Mouse (Mus musculus): ENCODE data around the gene 2210017I01Rik. TPM values are rescaled to one million over a fixed set of nuclear protein-coding genes. Genes with fewer than 3 reads are reported as not detected.

2210017I01Rik gene
- polyA plus RNA-seq, 1 experiment from 2014 or later = not detected

Other genes starting within 250 kb of the 2210017I01Rik start
- gene Sprr2f, start 242.3 kb downstream of the 2210017I01Rik start, polyA plus RNA-seq (2015; fragmentation: Nextera tagmentation; extraction: Ambion mirVana) = not detected in 2 replicates
- gene Sprr2h, start 221.8 kb downstream of the 2210017I01Rik start, polyA plus RNA-seq (2015; fragmentation: Nextera tagmentation; extraction: Ambion mirVana) = not detected in 2 replicates
- gene Sprr2i, start 199.5 kb downstream of the 2210017I01Rik start, polyA plus RNA-seq (2015; fragmentation: Nextera tagmentation; extraction: Ambion mirVana) = not detected in 2 replicates
- not detected in 2 replicates for gene Sprr2j-ps, start 189.4 kb downstream of the 2210017I01Rik start, polyA plus RNA-seq (2015; fragmentation: Nextera tagmentation; extraction: Ambion mirVana)
- gene Gm9774, start 178.1 kb downstream of the 2210017I01Rik start, polyA plus RNA-seq (2015; fragmentation: Nextera tagmentation; extraction: Ambion mirVana) = 7.5 and 8.0 TPM in 2 replicates
- gene Sprr2k, start 174.9 kb downstream of the 2210017I01Rik start, polyA plus RNA-seq (2015; fragmentation: Nextera tagmentation; extraction: Ambion mirVana) = not detected in 2 replicates
- gene Sprr1b, start 168.7 kb downstream of the 2210017I01Rik start, polyA plus RNA-seq (2015; fragmentation: Nextera tagmentation; extraction: Ambion mirVana) = not detected in 2 replicates
- 0.20 TPM in 1 of 2 replicates, not detected in the other for gene Sprr3, start 148.8 kb downstream of the 2210017I01Rik start, polyA plus RNA-seq (2015; fragmentation: Nextera tagmentation; extraction: Ambion mirVana)
- gene Sprr1a, start 121.6 kb downstream of the 2210017I01Rik start, polyA plus RNA-seq (2015; fragmentation: Nextera tagmentation; extraction: Ambion mirVana) = 0.82 and 1.2 TPM in 2 replicates
- gene Sprr4, start 107.0 kb downstream of the 2210017I01Rik start, polyA plus RNA-seq (2015; fragmentation: Nextera tagmentation; extraction: Ambion mirVana) = not detected in 2 replicates
- gene 2310046K23Rik, start 73.0 kb downstream of the 2210017I01Rik start, polyA plus RNA-seq (2015; fragmentation: Nextera tagmentation; extraction: Ambion mirVana) = not detected in 2 replicates
- not detected in 2 replicates for gene Ivl, start 33.8 kb downstream of the 2210017I01Rik start, polyA plus RNA-seq (2015; fragmentation: Nextera tagmentation; extraction: Ambion mirVana)
- not detected in 2 replicates for gene Smcp, start 18.5 kb downstream of the 2210017I01Rik start, polyA plus RNA-seq (2015; fragmentation: Nextera tagmentation; extraction: Ambion mirVana)
- gene Lce6a, start 14.2 kb upstream of the 2210017I01Rik start, polyA plus RNA-seq (2015; fragmentation: Nextera tagmentation; extraction: Ambion mirVana) = not detected in 2 replicates
- not detected in 2 replicates for gene Lce1a1, start 40.8 kb upstream of the 2210017I01Rik start, polyA plus RNA-seq (2015; fragmentation: Nextera tagmentation; extraction: Ambion mirVana)
- not detected in 2 replicates for gene Lce1b, start 49.4 kb upstream of the 2210017I01Rik start, polyA plus RNA-seq (2015; fragmentation: Nextera tagmentation; extraction: Ambion mirVana)
- gene Lce1a2, start 62.8 kb upstream of the 2210017I01Rik start, polyA plus RNA-seq (2015; fragmentation: Nextera tagmentation; extraction: Ambion mirVana) = not detected in 2 replicates
- gene Lce1c, start 71.8 kb upstream of the 2210017I01Rik start, polyA plus RNA-seq (2015; fragmentation: Nextera tagmentation; extraction: Ambion mirVana) = not detected in 2 replicates
- gene Lce1d, start 79.7 kb upstream of the 2210017I01Rik start, polyA plus RNA-seq (2015; fragmentation: Nextera tagmentation; extraction: Ambion mirVana) = not detected in 2 replicates
- not detected in 2 replicates for gene Lce1e, start 101.6 kb upstream of the 2210017I01Rik start, polyA plus RNA-seq (2015; fragmentation: Nextera tagmentation; extraction: Ambion mirVana)
- gene Lce1f, start 112.9 kb upstream of the 2210017I01Rik start, polyA plus RNA-seq (2015; fragmentation: Nextera tagmentation; extraction: Ambion mirVana) = not detected in 2 replicates
- not detected in 2 replicates for gene Gm38119, start 131.6 kb upstream of the 2210017I01Rik start, polyA plus RNA-seq (2015; fragmentation: Nextera tagmentation; extraction: Ambion mirVana)
- gene Lce1g, start 144.8 kb upstream of the 2210017I01Rik start, polyA plus RNA-seq (2015; fragmentation: Nextera tagmentation; extraction: Ambion mirVana) = not detected in 2 replicates
- gene Lce1h, start 157.6 kb upstream of the 2210017I01Rik start, polyA plus RNA-seq (2015; fragmentation: Nextera tagmentation; extraction: Ambion mirVana) = not detected in 2 replicates
- gene Lce1i, start 171.4 kb upstream of the 2210017I01Rik start, polyA plus RNA-seq (2015; fragmentation: Nextera tagmentation; extraction: Ambion mirVana) = not detected in 2 replicates
- not detected in 2 replicates for gene Lce1j, start 183.0 kb upstream of the 2210017I01Rik start, polyA plus RNA-seq (2015; fragmentation: Nextera tagmentation; extraction: Ambion mirVana)
- not detected in 2 replicates for gene Lce1k, start 200.4 kb upstream of the 2210017I01Rik start, polyA plus RNA-seq (2015; fragmentation: Nextera tagmentation; extraction: Ambion mirVana)
- gene Kprp, start 219.8 kb upstream of the 2210017I01Rik start, polyA plus RNA-seq (2015; fragmentation: Nextera tagmentation; extraction: Ambion mirVana) = not detected in 2 replicates
- not detected in 2 replicates for gene Lce1l, start 243.8 kb upstream of the 2210017I01Rik start, polyA plus RNA-seq (2015; fragmentation: Nextera tagmentation; extraction: Ambion mirVana)

All from lung, embryonic 15.5 days (tissue).